Mouse (Mus musculus) liver, adult 2 months (tissue): Measurements from ENCODE around the gene Zfp942.

Experiments used
- CTCF ChIP-seq: fragments of 200-500 bp; IDR thresholded peaks from 2 replicates; pipeline ENCODE4 v1.5.1; 2011; ENCODE audit warnings: low read depth, low read length, control low read depth
- POLR2A ChIP-seq: fragments of 200-500 bp; IDR thresholded peaks from 2 replicates; pipeline ENCODE4 v1.6.1; 2011; ENCODE audit warnings: low read length, control low read depth; ENCODE audit not compliant: insufficient read depth; ENCODE audit errors: extremely low read depth

DNA sequence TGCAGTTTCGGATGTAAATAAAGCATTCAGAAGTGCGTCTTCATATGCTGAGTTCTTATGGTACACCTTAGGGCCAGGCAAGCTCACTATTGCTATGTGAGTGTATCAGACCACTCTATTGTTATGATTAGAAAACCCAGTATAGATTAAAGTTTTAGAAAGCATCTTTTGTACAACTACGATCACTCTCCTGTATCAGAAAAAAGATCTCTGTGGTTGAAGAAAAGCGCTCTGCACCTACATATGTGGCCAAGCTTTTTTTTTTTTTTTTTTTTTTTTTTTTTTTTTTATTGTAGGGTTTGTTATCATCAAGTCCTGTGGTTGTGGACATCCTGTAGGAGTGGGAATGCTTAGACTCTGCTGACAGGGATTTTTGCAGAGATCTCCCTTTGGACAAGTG is 1.0 kb upstream of the Zfp942 start:
- TF ChIP-seq POLR2A (no peak), CTCF (no peak)
